Mouse (Mus musculus) CD4-positive, CD25-positive, alpha-beta regulatory T cell, adult 4 months (primary cell): ENCODE measurements around the gene Fkbp11. TPM values are rescaled to one million over a fixed set of nuclear protein-coding genes. Genes with fewer than 3 reads are reported as not detected.
"Not testable (repeated sequence)": the region's sequence is repeated elsewhere in the genome, so short reads cannot be mapped to it uniquely, and the experiment has no call there.

Experiments
- ATAC-seq: one replicate; pipeline ENCODE4 v1.8.0; 2017
- polyA plus RNA-seq, 2 experiments: library from polyadenylated mRNA; unstranded; fragments of 100-300 nt; shearing (Covaris generic); gene quantifications; one replicate each; pipeline ENCODE4 v1.2.1; 2017

The Fkbp11 gene
- 1 to 10 TPM in 1 of 2 experiments, under 1 TPM in 1; 0.75 to 1.0 TPM for polyA plus RNA-seq

DNA sequence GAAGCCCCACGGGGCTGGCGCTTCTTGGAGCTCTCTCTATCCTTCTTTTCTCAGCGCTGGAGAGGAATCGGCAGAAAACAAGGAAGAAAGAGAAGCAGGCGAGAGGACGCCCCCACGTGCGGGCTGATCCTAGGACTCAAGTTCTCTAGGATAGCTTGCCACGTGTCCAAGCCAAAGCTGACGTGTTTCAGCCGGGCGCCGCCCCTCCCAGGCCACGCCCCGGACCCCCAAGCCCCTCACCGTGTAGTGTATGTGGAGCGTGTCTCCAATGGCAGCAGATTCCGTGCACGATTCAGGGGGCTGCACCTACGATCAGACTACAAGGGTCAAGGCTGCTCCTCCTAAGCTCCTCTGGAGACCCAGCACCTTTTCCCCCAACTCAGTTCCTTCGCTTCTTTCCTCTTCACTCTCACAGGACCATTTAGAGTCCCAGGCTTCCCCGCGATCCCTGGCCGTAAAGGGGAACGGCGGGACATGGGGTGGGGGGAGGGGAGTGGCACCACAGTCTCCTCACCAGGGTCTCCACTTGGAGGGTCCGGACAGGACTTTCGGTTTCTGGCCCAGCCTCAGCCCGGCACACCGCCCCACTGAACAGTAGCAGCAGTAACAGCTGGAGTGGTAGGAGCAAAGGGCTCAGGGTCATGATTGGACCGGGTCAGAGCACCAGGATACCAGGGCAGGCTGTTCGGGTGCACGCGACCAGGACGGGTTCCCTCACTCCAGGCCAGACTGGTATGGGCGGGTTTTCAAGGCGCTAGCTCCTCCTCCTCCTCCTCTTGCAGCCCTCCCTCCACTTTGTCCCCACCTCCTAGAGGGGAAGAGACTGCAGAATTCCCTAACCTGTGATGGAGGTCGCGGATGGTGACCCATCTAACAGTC is at the start of gene Fkbp11:
Gene Fkbp11 (minus strand): TSS at position 756 of the 879 bp plus-strand sequence.
- peak; percentile 62 for ATAC-seq

DNA sequence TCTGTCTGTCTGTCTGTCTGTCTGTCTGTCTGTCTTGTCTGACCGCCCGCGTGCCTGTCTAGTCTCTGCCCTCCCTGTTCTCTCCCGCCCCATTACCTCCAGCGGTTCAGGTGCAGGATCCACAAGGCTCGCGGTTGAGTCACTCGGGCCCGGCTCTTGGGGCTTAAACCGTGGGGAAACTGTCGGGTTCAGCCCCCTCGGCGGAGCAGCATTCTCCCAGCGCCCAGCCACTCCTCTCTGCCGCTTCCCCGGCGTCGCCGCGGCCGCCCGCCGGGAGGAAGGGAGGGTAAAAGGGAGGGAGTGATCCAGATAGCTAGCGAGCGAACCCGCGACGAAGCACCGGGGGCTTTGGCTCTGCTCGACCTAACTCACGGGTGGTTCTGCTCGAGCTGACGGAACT is 49.8 kb upstream of the Fkbp11 start, which contains the start of gene Wnt10b:
Gene Wnt10b (minus strand): TSS at position 389 of the 400 bp plus-strand sequence.
- ATAC-seq: no peak

DNA sequence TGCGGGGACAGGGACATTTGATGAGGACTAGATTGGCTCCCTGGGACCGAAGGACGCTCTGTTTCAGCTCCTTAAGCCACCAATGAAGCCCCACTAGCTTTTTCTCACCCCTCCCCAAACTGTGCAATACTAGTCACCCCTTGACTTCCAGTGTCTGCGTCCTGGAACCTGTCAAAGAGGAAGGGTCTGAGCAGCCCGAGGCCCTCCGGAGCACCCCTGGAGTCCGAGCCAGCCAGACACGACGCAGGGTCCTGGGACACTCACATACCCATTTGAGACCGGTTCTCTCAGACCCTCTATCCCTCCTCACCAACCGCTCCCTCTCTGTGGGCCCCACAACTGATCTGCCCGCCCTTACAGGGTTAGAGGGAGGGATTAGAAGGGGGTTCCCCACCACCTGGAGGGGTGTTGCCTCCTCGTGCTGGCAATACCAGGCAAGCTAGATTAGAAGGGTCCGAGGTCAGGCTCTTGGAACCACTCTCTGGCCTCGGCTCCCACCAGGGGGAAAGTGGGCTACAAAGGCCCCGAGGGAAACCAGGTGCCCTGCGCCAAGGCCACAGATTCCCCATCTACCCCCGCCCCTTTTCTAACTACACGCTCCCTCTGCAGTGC is 49.1 kb upstream of the Fkbp11 start:
- ATAC-seq: no peak

DNA sequence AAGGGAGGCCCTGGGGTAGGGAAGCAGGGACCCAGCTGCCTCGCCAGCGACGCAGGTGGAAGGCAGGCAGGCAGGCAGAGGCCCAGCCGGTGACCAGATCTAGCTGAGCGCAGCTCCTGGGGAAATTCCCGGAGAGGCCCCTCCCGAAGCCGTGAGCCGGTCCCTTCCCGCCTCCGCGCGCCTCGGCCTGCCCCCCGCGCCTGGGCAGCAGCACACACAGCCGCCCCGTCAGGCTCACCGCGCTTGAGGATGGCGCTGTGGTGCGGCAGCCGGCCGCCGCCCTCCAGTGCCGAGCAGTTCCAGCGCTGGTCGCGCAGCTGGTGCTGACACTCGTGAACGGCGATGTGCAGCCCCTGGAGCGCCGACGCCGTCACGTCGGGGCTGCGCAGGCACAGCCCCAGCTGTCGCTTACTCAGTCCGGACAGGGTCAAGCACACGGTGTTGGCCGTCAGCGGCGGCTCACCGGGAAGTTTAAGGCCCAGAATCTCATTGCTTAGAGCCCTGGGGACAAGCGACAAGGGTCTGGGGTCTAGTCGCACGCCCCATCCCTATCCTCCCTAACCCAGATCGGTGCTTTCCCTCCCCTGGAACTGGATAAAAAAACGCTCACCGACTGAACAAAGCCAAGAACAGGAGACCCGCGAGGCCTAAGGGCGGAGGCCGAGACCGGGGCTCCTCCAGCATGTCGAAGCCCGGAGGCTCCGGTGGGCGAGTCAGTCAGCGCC is 48.4 kb upstream of the Fkbp11 start:
- peak; percentile 46 for ATAC-seq

GRCm38 (mm10) chr15:98775533-98775932 is 47.5 kb upstream of the Fkbp11 start:
- ATAC-seq: no peak

GRCm38 (mm10) chr15:98774096-98774495 is 46.1 kb upstream of the Fkbp11 start:
- ATAC-seq: no peak

GRCm38 (mm10) chr15:98772511-98773211 is 44.7 kb upstream of the Fkbp11 start:
- peak; percentile 69 for ATAC-seq

GRCm38 (mm10) chr15:98771813-98772425 is 43.9 kb upstream of the Fkbp11 start:
- peak; percentile 35 for ATAC-seq

DNA sequence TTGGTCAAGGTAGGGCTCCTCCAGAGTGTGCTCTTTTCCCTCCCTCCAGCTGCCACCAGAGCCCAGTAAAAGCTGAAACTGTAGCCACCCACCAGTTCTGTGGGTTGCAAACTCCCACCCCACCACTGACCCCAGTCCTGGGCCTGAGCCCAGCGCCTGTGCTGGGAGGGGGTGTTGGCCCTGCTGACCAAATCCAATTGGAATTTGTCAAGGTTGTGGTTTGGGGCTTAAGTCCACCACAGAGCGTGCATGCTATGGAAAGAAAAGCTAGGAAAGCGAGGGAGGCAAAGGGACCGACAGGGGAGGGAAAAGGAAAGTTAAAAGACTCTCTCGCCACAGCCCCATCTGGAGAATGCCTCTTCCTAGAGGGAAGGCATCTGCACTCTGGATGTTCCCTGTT is 40.3 kb upstream of the Fkbp11 start:
- no peak for ATAC-seq

GRCm38 (mm10) chr15:98765929-98766328 is 37.9 kb upstream of the Fkbp11 start:
- ATAC-seq: no peak

- peak; percentile 98 for ATAC-seq
Measured at GRCm38 (mm10) chr15:98762670-98763529, 34.9 kb upstream of the Fkbp11 start, which contains the start of gene Arf3. Arf3 (minus strand) TSS chr15:98763214.

DNA sequence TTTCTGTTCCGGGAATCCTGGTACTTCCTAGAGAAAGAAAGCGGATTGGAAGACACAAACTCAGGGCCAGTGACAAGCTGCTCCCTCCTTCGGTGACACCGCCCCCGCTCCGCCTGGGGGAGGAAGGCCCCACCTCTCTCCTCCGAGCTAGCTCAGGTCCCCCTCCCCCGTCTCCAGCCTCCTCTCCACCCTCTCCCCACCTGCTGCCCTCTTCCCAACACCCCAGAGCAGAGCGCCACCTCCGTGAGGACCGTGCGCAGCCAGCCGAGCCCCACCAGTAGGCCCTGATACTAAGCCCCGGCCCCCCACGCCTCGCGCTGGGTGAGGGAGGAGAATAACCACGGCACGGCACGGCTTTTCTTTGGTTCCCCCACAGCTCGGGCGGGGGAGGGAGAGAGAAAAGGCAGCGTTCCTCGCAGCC is 34.2 kb upstream of the Fkbp11 start:
- peak; percentile 35 for ATAC-seq

DNA sequence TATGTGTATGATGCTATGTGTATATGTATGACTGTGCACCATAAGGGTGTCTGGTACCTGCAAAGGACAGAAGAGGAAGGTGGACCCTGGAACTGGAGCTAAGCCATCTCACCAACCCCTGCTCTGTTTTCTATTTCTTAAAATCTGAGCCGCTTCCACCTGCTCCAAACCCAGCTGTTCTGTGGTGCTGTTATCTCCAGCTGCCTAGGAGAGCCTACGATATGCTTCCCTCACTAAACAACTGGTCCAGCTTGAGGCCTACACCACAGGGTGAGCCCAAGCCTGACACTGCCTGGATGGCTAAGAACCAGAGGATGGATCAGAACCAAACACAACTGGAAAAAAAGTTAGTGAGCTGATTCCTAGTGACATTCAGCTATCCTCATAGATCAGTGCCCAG is 26.1 kb upstream of the Fkbp11 start:
- ATAC-seq: no peak

GRCm38 (mm10) chr15:98753021-98753423 is 25.0 kb upstream of the Fkbp11 start:
- no peak for ATAC-seq

DNA sequence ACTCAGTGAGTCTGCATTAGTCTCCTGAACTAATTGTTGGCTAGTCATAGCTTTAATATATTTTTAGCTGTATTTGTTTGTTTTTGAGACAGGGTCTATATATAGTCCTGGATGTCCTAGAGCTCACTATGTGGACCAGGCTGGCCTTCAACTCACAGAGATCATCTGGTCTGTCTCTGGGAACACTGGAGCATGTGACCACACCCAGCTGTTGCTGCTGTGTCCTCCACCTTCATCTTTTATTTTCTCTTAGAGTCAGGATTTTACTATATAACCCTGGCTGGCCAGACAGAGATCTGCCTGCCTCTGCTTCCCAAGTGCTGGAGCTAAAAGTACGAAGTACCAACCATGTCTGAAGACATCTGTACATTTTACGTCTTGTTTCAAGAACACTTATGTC is 21.1 kb upstream of the Fkbp11 start:
- no peak for ATAC-seq

DNA sequence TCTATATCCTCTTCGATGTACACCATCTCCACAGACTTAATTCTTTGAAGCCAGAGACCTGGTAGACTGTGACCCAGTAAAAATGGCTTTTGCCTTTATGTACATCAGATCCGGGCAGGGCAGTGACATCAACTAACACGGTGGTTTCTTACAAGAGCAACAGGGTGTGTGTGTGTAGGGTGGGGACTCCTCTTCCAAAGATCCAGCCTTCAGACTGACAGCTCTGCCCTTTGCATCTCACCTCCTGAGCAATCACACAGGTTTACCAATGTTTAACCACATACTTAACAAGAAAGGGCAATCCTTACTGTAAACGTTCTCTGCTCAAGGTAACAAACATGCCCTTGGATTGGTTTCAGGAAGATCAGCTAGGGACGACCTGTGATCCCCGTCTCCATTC is 19.3 kb upstream of the Fkbp11 start:
- no peak for ATAC-seq

DNA sequence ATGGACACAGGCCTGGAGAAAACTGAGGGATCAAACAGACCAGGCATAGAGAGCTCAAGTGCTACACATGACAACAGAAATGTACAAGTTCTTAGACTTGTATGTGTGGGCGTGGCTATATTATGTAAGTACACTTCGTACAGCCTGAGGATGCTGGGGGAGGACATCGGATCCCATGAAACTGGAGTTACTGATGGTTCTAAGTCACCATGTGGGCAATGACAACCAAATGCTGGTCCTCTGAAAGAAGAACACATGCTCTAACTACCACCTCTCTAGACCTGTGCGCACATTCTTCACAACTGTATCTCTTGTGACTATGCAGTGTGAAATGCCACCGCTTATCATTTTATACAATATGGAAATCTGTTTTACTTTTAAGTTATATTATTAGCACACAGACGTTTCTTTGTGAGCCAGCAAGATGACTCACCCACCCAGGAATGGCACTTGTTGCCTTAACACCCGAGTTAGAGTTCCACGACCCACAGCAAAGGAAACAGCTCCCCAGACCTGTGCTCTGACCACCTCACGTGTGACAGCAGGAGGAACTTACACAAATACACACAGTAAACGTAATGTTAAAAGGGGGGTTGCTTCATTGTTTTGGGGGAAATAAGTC is 18.5 kb upstream of the Fkbp11 start:
- no peak for ATAC-seq

- not testable (repeated sequence) for ATAC-seq
Measured at GRCm38 (mm10) chr15:98743863-98744262, 15.9 kb upstream of the Fkbp11 start.

DNA sequence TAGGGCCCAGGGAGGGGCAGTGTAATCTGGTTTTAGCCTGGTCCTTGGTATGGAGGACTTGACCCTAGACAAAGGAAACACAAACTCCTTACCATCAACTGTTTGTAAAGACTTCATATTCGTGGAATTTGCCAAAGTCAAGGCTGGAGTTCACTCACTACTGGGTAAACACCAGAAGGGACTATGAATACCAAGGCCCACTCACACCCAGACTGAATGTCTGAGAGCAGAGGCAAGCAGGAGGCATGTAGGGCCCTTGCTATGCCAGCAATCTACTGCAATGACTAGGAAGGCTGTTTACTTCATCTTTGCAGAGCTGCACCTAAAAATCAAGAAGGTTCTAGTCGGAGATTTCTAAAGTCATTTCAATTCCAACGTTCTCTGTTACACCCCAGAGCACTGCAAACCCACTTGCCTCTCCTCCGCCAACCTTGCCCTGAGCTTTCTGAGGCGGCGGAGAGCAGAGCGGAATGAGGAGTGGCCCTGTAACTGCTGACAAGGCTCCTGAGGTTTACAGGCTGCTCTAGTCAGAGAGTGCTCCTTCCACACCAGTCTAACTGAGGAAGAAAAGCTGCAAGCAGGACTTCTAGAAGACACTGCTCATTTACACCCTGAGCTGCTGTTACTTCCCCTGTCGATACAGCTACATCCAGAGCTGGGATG is 14.9 kb upstream of the Fkbp11 start:
- ATAC-seq: no peak

DNA sequence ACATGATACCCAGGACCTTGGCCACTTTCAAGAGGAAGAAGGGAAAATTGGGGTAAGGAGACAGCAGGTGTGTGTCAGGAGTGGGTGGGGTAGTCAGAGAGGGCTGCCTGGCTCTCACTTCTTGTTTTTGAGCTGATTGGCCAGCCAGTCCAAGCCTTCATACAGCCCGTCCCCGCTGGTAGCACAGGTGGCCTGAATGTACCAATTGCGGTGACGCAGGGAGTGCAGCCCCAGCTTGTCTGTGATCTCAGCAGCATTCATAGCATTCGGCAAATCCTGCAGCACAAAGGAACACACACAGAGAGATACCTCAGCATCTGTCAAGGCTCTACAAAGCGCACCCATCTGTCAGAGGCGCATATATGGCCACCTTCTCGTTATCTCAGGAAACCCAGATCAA is 12.2 kb upstream of the Fkbp11 start:
- ATAC-seq: no peak
